Mouse (Mus musculus): ENCODE data around the gene Znhit2.

Gene Znhit2

GRCm38 (mm10) chr19:6071261-6071660, 10.3 kb downstream of the Znhit2 start:
- no peak for DNase-seq (ENCODE audit: low spot score)

GRCm38 (mm10) chr19:6073889-6074288, 12.9 kb downstream of the Znhit2 start:
- DNase-seq (ENCODE audit: low spot score): no peak

GRCm38 (mm10) chr19:6076564-6077393, 15.8 kb downstream of the Znhit2 start, which contains the start of gene Vps51:
Gene Vps51 (minus strand): TSS chr19:6077231.
- peak; percentile 91 for DNase-seq (ENCODE audit: low spot score)

GRCm38 (mm10) chr19:6079983-6080480, 19.0 kb downstream of the Znhit2 start, which contains the start of gene Tmem262:
Gene Tmem262 (plus strand): TSS chr19:6080033.
- DNase-seq (ENCODE audit: low spot score): no peak

- DNase-seq (ENCODE audit: low spot score): no peak
Measured at GRCm38 (mm10) chr19:6082156-6082555, 21.2 kb downstream of the Znhit2 start, which contains the start of gene Gm28374. Gene Gm28374 (minus strand): TSS chr19:6082256.

- DNase-seq (ENCODE audit: low spot score): peak; percentile 95
Measured at GRCm38 (mm10) chr19:6084478-6085248, 23.7 kb downstream of the Znhit2 start, which contains the start of the genes Zfpl1 and Cdca5. Gene Zfpl1 (minus strand): TSS chr19:6084956. Gene Cdca5 (plus strand): TSS chr19:6084983.

- DNase-seq (ENCODE audit: low spot score): peak; percentile 86
Measured at GRCm38 (mm10) chr19:6085417-6085879, 24.5 kb downstream of the Znhit2 start.

GRCm38 (mm10) chr19:6088841-6089240, 27.8 kb downstream of the Znhit2 start:
- DNase-seq (ENCODE audit: low spot score): no peak

GRCm38 (mm10) chr19:6094119-6094518, 33.1 kb downstream of the Znhit2 start, which contains the start of gene AC131692.1:
Gene AC131692.1 (plus strand): TSS chr19:6094419.
- no peak for DNase-seq (ENCODE audit: low spot score)

GRCm38 (mm10) chr19:6097847-6098246, 36.9 kb downstream of the Znhit2 start:
- DNase-seq (ENCODE audit: low spot score): no peak

- DNase-seq (ENCODE audit: low spot score): no peak
Measured at GRCm38 (mm10) chr19:6101186-6101585, 40.2 kb downstream of the Znhit2 start.

- DNase-seq (ENCODE audit: low spot score): no peak
Measured at GRCm38 (mm10) chr19:6102169-6102853, 41.3 kb downstream of the Znhit2 start.

- peak; percentile 71 for DNase-seq (ENCODE audit: low spot score)
Measured at GRCm38 (mm10) chr19:6104476-6104875, 43.5 kb downstream of the Znhit2 start.

- DNase-seq (ENCODE audit: low spot score): no peak
Measured at GRCm38 (mm10) chr19:6105586-6105985, 44.6 kb downstream of the Znhit2 start, which contains the start of gene Naaladl1. Gene Naaladl1 (plus strand): TSS chr19:6105782.

Measured in yolk sac, embryonic 10.5 days (tissue).